Mouse (Mus musculus) bone marrow macrophage, adult 2 months (primary cell): Measurements from ENCODE around the gene Rin2.

Experiments used
- CTCF ChIP-seq: IDR thresholded peaks from 2 replicates; pipeline ENCODE4 v1.5.1; 2012; ENCODE audit warnings: low read depth, mild to moderate bottlenecking, low read length, moderate library complexity
- POLR2A ChIP-seq: IDR thresholded peaks from 2 replicates; pipeline ENCODE4 v1.6.1; 2012; ENCODE audit warnings: mild to moderate bottlenecking, low read depth, low read length, borderline replicate concordance

GRCm38 (mm10) chr2:145838675-145839074, 163.7 kb downstream of the Rin2 start:
- TF ChIP-seq CTCF (no peak), POLR2A (no peak)
